Mouse (Mus musculus): ENCODE data around the gene Slc30a9. TPM values are rescaled to one million over a fixed set of nuclear protein-coding genes. Genes with fewer than 3 reads are reported as not detected.

The Slc30a9 gene
- total RNA-seq, 1 experiment: 30.3 TPM

DNA sequence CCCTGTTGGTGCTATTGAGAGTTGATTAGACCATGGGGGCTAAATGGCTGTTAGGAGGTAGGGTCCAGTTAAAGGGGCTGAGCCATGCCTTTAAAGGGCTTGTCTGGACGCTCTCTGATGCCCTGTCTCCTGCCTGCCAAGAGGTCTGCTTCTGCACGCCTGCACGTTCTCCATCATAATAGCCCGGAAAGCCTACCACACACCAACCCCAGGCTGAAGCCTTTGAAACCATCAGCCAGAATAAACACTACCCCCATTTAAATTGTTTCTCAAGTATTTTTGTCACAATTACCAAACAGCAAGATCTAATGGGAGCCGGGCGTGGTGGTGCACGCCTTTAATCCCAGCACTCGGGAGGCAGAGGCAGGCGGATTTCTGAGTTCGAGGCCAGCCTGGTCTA is 55.6 kb downstream of the Slc30a9 start:
- Histone ChIP-seq H3K9me3 (ENCODE audit: control insufficient read depth, insufficient read depth, low read depth, low read length) (no peaks in the 10 kb centered on the region), H3K36me3 (ENCODE audit: control insufficient read depth, insufficient read depth, low read length, poor library complexity, severe bottlenecking) (no peaks in the 10 kb centered on the region), H3K4me3 (ENCODE audit: insufficient read depth in 1 of 2, low read depth in 1 of 2, low read length in 2 of 2, poor library complexity in 1 of 2, severe bottlenecking in 1 of 2) (no peak overlapping the region), H3K4me1 (ENCODE audit: control insufficient read depth in 2 of 2, insufficient read depth in 2 of 2, low read length in 2 of 2, poor library complexity in 1 of 2) (0 out of 4 replicates have a peak, but pooled peaks cover 0 to 1% of the 10 kb centered on the region in 2 experiments), H3K27ac (ENCODE audit: insufficient read depth, low read depth, low read length, poor library complexity, severe bottlenecking) (no peak overlapping the region), H3K9ac (ENCODE audit: insufficient read depth, low read depth, low read length, poor library complexity, severe bottlenecking) (no peak overlapping the region)
- in situ Hi-C loops (cut with MboI; ENCODE audit: low sequenced_read_pairs in 2 of 2, unreplicated experiment in 2 of 2): no loop called here
- DNase-seq (ENCODE audit: low read depth, low spot score): no peak
- TF ChIP-seq MAFK (IDR thresholded peaks at IDR 0.05; ENCODE audit: insufficient read depth, low read depth, low read length): no peak
- no peak for TF ChIP-seq ZNF384 (IDR thresholded peaks at IDR 0.05; ENCODE audit: low read depth, low read length)
- TF ChIP-seq CHD2 (IDR thresholded peaks at IDR 0.05; ENCODE audit: low read depth, low read length): no peak
- TF ChIP-seq HCFC1 (IDR thresholded peaks at IDR 0.05; ENCODE audit: borderline replicate concordance, insufficient read depth, low read length): no peak
- no peak for TF ChIP-seq ZC3H11A (IDR thresholded peaks at IDR 0.05; ENCODE audit: borderline replicate concordance, low read depth, low read length)

DNA sequence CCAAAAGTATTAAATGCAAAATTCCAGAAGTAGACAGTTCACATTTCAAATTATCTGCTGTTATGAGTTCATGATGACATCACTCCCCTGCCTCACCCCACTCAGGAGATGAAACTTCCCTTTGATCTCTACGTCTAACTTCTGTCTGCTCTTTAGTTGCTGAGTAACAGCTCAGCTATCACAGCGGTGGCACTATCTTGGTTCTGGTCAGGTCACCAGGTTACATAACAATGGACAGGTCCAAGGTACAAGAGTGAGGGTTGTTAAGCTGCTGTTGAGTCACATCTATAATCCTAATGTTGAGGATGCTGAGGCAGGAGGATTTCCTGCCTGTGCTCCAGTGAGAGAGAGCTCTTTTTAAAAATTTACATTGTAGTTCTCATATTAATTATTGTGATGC is 56.2 kb downstream of the Slc30a9 start:
- Histone ChIP-seq H3K4me3 (ENCODE audit: insufficient read depth in 1 of 2, low read depth in 1 of 2, low read length in 2 of 2, poor library complexity in 1 of 2, severe bottlenecking in 1 of 2) (no peak overlapping the region), H3K36me3 (ENCODE audit: control insufficient read depth, insufficient read depth, low read length, poor library complexity, severe bottlenecking) (no peaks in the 10 kb centered on the region), H3K9ac (ENCODE audit: insufficient read depth, low read depth, low read length, poor library complexity, severe bottlenecking) (no peak overlapping the region), H3K4me1 (ENCODE audit: control insufficient read depth in 2 of 2, insufficient read depth in 2 of 2, low read length in 2 of 2, poor library complexity in 1 of 2) (0 out of 4 replicates have a peak, but pooled peaks cover 0 to 1% of the 10 kb centered on the region in 2 experiments), H3K9me3 (ENCODE audit: control insufficient read depth, insufficient read depth, low read depth, low read length) (no peaks in the 10 kb centered on the region), H3K27ac (ENCODE audit: insufficient read depth, low read depth, low read length, poor library complexity, severe bottlenecking) (no peak overlapping the region)
- in situ Hi-C loops (cut with MboI; ENCODE audit: low sequenced_read_pairs in 2 of 2, unreplicated experiment in 2 of 2): no loop called here
- DNase-seq (ENCODE audit: low read depth, low spot score): no peak
- no peak for TF ChIP-seq CHD2 (IDR thresholded peaks at IDR 0.05; ENCODE audit: low read depth, low read length)
- no peak for TF ChIP-seq HCFC1 (IDR thresholded peaks at IDR 0.05; ENCODE audit: borderline replicate concordance, insufficient read depth, low read length)
- TF ChIP-seq ZC3H11A (IDR thresholded peaks at IDR 0.05; ENCODE audit: borderline replicate concordance, low read depth, low read length): no peak
- no peak for TF ChIP-seq MAFK (IDR thresholded peaks at IDR 0.05; ENCODE audit: insufficient read depth, low read depth, low read length)
- TF ChIP-seq ZNF384 (IDR thresholded peaks at IDR 0.05; ENCODE audit: low read depth, low read length): no peak

DNA sequence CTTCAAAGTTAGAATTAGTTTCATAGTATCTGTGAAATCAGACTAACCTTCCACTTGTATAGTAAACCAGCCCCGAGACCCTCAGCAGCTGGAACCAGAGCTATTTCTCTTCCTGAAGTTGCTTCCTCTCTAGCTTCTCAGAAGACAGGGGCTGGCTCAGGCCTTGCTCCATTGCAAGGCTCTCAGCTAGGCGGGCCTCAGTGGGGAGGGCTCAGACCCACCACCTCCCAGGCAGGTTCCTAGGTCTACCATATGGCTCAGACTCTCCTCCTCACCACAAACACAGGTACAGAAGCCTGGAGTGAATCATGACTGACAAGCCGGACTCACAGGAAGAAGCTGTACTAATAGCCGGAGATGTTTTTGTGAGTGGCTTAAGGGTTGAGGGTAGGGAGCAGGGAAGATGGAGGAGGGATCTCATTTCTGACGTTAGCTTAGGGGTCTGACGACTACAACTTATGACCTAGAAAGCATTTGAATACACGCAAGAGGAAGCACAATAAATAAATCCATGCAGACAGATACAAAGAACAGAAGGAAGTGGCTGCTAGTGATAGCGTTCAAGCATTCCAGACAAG is 70.4 kb downstream of the Slc30a9 start:
- H3K4me1 ChIP-seq (ENCODE audit: control insufficient read depth in 2 of 2, insufficient read depth in 2 of 2, low read length in 2 of 2, poor library complexity in 1 of 2): peaks cover 0 to 1% of the 10 kb centered on the region in 2 experiments; a peak in 1 of 4 replicates
- TF ChIP-seq CHD2 (IDR thresholded peaks at IDR 0.05; ENCODE audit: low read depth, low read length): no peak
- no peak for TF ChIP-seq HCFC1 (IDR thresholded peaks at IDR 0.05; ENCODE audit: borderline replicate concordance, insufficient read depth, low read length)
- TF ChIP-seq ZNF384 (IDR thresholded peaks at IDR 0.05; ENCODE audit: low read depth, low read length): no peak
- no peak for TF ChIP-seq MAFK (IDR thresholded peaks at IDR 0.05; ENCODE audit: insufficient read depth, low read depth, low read length)
- no peak for TF ChIP-seq ZC3H11A (IDR thresholded peaks at IDR 0.05; ENCODE audit: borderline replicate concordance, low read depth, low read length)
- no peak overlapping the region for H3K27ac ChIP-seq (ENCODE audit: insufficient read depth, low read depth, low read length, poor library complexity, severe bottlenecking)
- H3K36me3 ChIP-seq (ENCODE audit: control insufficient read depth, insufficient read depth, low read length, poor library complexity, severe bottlenecking): no peaks in the 10 kb centered on the region
- no peaks in the 10 kb centered on the region for H3K9me3 ChIP-seq (ENCODE audit: control insufficient read depth, insufficient read depth, low read depth, low read length)
- H3K4me3 ChIP-seq (ENCODE audit: insufficient read depth in 1 of 2, low read depth in 1 of 2, low read length in 2 of 2, poor library complexity in 1 of 2, severe bottlenecking in 1 of 2): no peak overlapping the region
- DNase-seq (ENCODE audit: low read depth, low spot score): no peak
- no peak overlapping the region for H3K9ac ChIP-seq (ENCODE audit: insufficient read depth, low read depth, low read length, poor library complexity, severe bottlenecking)
- in situ Hi-C loops (cut with MboI; ENCODE audit: low sequenced_read_pairs in 2 of 2, unreplicated experiment in 2 of 2): no loop called here

DNA sequence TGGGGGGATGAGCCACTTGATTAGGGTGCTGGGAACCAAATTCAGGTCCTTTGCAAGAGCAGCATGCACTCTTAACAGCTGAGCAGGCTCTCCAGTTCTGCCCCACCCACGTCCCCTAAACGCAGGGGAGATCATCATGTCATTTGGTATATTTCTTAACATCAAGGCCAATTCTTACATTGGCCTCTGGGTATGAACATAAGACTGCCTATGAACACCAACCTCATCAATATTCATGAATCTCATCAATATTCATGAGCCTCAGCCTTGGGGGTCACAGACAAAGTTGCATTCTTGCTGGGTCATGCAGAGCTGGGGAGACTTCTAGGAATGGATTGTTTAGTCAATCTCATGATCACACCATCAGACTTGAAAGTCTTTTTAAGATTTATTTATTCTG is 74.9 kb downstream of the Slc30a9 start:
- in situ Hi-C loops (cut with MboI; ENCODE audit: low sequenced_read_pairs in 2 of 2, unreplicated experiment in 2 of 2): no loop called here
- TF ChIP-seq MAFK (IDR thresholded peaks at IDR 0.05; ENCODE audit: insufficient read depth, low read depth, low read length) (no peak), HCFC1 (IDR thresholded peaks at IDR 0.05; ENCODE audit: borderline replicate concordance, insufficient read depth, low read length) (no peak), ZNF384 (IDR thresholded peaks at IDR 0.05; ENCODE audit: low read depth, low read length) (no peak), CHD2 (IDR thresholded peaks at IDR 0.05; ENCODE audit: low read depth, low read length) (no peak), ZC3H11A (IDR thresholded peaks at IDR 0.05; ENCODE audit: borderline replicate concordance, low read depth, low read length) (no peak)
- H3K4me1 ChIP-seq (ENCODE audit: control insufficient read depth in 2 of 2, insufficient read depth in 2 of 2, low read length in 2 of 2, poor library complexity in 1 of 2): peaks cover 0 to 4% of the 10 kb centered on the region in 2 experiments; a peak in 1 of 4 replicates
- H3K4me3 ChIP-seq (ENCODE audit: insufficient read depth in 1 of 2, low read depth in 1 of 2, low read length in 2 of 2, poor library complexity in 1 of 2, severe bottlenecking in 1 of 2): no peak overlapping the region
- no peak for DNase-seq (ENCODE audit: low read depth, low spot score)
- H3K36me3 ChIP-seq (ENCODE audit: control insufficient read depth, insufficient read depth, low read length, poor library complexity, severe bottlenecking): no peaks in the 10 kb centered on the region
- no peaks in the 10 kb centered on the region for H3K9me3 ChIP-seq (ENCODE audit: control insufficient read depth, insufficient read depth, low read depth, low read length)
- no peak overlapping the region for H3K27ac ChIP-seq (ENCODE audit: insufficient read depth, low read depth, low read length, poor library complexity, severe bottlenecking)
- H3K9ac ChIP-seq (ENCODE audit: insufficient read depth, low read depth, low read length, poor library complexity, severe bottlenecking): no peak overlapping the region

Measured in ES-E14 (cell line).